Mouse (Mus musculus): Measurements from ENCODE around the gene Kcnk15. TPM values are rescaled to one million over a fixed set of nuclear protein-coding genes. Genes with fewer than 3 reads are reported as not detected.

Kcnk15 gene
- total RNA-seq, 2 experiments from 2014 or later, result not detected

Other genes starting within 250 kb of the Kcnk15 start
- 100 to 1,000 TPM; 565 to 629 TPM for gene Serinc3, start 208.5 kb upstream of the Kcnk15 start, total RNA-seq (2021)
- gene Pkig, start 195.3 kb upstream of the Kcnk15 start, total RNA-seq (2021), result 10 to 100 TPM; 45.0 to 46.0 TPM
- gene Ada, start 103.4 kb upstream of the Kcnk15 start, total RNA-seq (2021), result 1 to 10 TPM; 3.6 to 4.9 TPM
- under 1 TPM in 1 of 2 experiments, not detected in 1; 0.63 TPM for gene Ccn5, start 32.8 kb upstream of the Kcnk15 start, total RNA-seq (2021)
- gene Rims4, start 65.0 kb downstream of the Kcnk15 start, total RNA-seq (2021), result 100 to 1,000 TPM; 171 to 180 TPM
- gene Ywhab, start 141.3 kb downstream of the Kcnk15 start, total RNA-seq (2021), result 100 to 1,000 TPM; 264 to 302 TPM
- 1 to 10 TPM; 1.2 to 1.9 TPM for gene Pabpc1l, start 171.8 kb downstream of the Kcnk15 start, total RNA-seq (2021)
- gene Stk4, start 216.7 kb downstream of the Kcnk15 start, total RNA-seq (2021), result 10 to 100 TPM; 27.5 to 32.4 TPM
- 10 to 100 TPM; 32.9 to 41.5 TPM for gene Tomm34, start 217.5 kb downstream of the Kcnk15 start, total RNA-seq (2021)

Data from adrenal gland, postnatal 36 days (tissue).